Mouse (Mus musculus) liver, adult 2 months (tissue): ENCODE measurements around the gene Hipk2.

Experiments used
- CTCF ChIP-seq: fragments of 200-500 bp; IDR thresholded peaks from 2 replicates; pipeline ENCODE4 v1.5.1; 2011; ENCODE audit warnings: low read depth, low read length, control low read depth
- POLR2A ChIP-seq: fragments of 200-500 bp; IDR thresholded peaks from 2 replicates; pipeline ENCODE4 v1.6.1; 2011; ENCODE audit warnings: low read length, control low read depth; ENCODE audit not compliant: insufficient read depth; ENCODE audit errors: extremely low read depth

- TF ChIP-seq POLR2A (no peak), CTCF (no peak)
Observed at GRCm38 (mm10) chr6:38889156-38889555, 13.2 kb upstream of the Hipk2 start.
